Mouse (Mus musculus): ENCODE data around the gene Anp32e. TPM values are rescaled to one million over a fixed set of nuclear protein-coding genes. Genes with fewer than 3 reads are reported as not detected.

Gene Anp32e
- total RNA-seq (2014; fragmentation: Nextera tagmentation), result 94.7 and 114 TPM in 2 replicates
- 91.8 and 180 TPM in 2 replicates for total RNA-seq (2017)
- 210 and 405 TPM in 2 replicates for polyA plus RNA-seq (2012)

DNA sequence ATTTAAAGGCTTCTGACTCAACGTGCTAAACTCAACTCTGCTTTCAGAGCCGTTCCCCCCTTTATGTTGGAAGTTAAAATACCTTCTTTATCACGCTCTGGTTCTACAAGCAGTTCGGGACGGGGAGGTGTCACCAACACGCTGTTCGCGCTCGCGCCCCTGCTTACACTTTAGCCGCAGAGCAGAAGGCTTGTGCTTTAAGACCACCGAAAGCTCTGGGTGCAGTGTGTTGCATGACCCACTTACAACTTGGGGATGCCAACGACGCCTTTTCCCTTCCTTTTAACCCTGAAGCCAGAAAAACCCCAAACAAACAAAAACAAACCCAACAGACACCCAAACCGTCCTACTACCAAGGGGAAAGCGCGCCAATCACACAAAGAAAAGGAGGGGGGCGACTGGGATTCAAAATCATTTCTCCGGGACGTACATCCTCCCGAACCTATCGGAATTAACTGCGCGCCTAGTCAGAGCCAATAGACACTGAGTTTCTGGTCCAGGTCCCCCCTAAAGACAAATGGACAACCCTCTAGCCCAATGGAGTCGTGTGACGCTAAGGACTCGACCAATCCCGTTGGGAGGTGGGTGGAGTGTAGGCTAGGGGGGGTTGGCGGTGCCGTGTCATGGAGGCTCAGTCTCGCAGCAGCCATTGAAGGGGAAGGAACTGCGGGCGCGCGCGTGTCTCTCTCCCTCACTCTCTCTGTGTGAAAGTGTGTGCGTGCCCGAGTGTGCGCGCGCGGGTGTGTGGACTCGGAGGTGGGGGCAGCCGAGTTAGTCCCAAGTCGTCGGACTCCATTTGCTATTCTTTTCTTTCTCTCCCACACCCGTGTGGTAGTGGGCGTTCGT lies at the start of gene Anp32e:
Gene Anp32e, plus strand, starts transcription at position 589 of the 846 bp plus-strand sequence.
- Histone ChIP-seq H3K4me1 (ENCODE audit: insufficient read depth, low read depth, low read length) (peaks cover 39% of the 10 kb centered on the region), H3K9me3 (replicated peaks) (no peaks in the 10 kb centered on the region), H3K4me3 (ENCODE audit: low read depth, low read length) (peak within 1 kb of the TSS; percentile 90), H3K36me3 (replicated peaks) (peaks cover 20% of the 10 kb centered on the region), H3K27me3 (ENCODE audit: insufficient read depth, low read length) (no peaks in the 10 kb centered on the region)
- ATAC-seq (ENCODE audit: extremely low read depth, insufficient number of reproducible peaks, low FRiP score, poor library complexity, severe bottlenecking) (peak; percentile 100), DNase-seq (ENCODE audit: low spot score) (peak; percentile 99)
- TF ChIP-seq POLR2AphosphoS5 (IDR thresholded peaks at IDR 0.05; ENCODE audit: insufficient replicate concordance, low read depth, low read length) (no peak; the same call in 1 of the 2 replicates), GATA2 (IDR thresholded peaks at IDR 0.05; ENCODE audit: borderline replicate concordance, low read depth, low read length) (no peak), CTCF (IDR thresholded peaks at IDR 0.05; ENCODE audit: low read depth, low read length) (no peak), GATA1 (IDR thresholded peaks at IDR 0.05; ENCODE audit: borderline replicate concordance, low read length) (no peak), TAL1 (conservative IDR thresholded peaks at IDR 0.05; ENCODE audit: low read depth, low read length) (no peak)

DNA sequence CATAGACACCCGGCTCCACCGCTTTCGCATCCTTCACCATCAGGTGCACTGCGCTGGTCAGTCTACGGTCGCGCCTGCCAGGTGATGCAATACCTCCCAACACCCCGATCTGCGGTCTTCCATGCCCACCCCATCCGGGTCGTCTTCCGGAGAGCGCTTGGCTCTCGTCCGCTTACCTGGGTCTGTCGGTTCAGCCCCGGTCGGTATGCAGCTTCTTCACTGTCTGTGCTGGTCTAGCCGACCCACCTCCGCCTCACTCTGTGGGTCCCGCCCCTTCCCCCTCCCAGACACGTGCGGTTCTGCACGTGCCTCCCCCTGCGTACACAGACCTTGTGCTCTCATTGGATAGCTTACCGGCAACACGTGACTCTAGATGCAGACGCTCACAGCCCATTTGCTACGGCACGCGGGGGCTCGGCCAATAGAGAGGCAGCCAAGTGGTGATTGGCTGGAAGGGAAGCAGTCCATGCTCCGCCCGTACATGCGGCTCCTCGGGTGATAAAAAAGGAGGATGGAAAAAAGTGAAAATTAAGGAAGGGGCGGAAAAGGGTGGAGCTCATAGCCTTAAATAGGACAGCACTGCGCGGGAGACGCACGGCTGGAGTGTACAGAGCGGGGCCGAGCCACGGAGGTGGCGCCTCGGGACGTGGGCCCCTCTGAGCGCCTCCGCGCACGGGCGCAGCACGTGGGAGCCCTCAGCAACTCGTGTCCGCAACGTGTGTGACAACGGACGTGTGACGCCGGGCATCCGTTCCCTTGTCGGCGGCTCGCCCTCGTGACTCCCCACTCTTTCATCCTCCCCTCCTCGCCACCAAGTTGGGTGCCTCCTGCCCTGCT lies 46.8 kb upstream of the Anp32e start, which contains the start of gene Ciart:
Gene Ciart, minus strand, starts transcription at position 273 of the 837 bp plus-strand sequence.
- peaks cover 64% of the 10 kb centered on the region for H3K36me3 ChIP-seq (replicated peaks)

DNA sequence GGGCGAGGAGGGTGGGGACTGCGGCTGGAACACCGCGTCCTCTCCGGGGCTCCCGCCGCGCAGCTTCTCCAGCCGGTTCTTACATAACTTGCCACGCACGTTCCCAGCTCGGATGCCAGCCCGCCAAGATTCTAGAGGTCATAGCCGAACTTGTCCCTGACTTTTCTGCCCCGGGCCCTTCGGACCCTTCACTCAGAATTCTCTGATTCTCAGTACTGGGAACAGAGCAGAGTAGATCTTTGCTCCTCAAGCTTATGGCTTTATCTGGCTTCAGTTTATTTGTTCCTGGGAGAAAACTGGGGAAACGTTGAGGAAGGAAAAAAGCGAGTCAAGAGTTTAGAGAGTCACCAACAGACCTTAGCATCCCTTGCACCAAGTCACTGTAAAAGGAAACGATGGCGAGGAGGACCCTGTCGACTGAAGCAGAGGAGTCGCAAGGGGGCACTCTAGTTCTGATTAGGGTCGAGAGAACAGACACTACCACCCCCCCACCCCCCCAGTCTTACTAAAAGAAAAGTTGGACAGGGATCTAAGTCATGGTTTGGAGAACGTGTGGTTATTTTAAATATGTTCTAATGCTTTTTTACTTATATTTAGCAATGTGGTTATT lies 46.1 kb upstream of the Anp32e start:
- H3K27me3 ChIP-seq (ENCODE audit: insufficient read depth, low read length), result no peaks in the 10 kb centered on the region; the same call in 1 of the 2 replicates
- DNase-seq (ENCODE audit: low spot score) (no peak), ATAC-seq (ENCODE audit: extremely low read depth, insufficient number of reproducible peaks, low FRiP score, poor library complexity, severe bottlenecking) (no peak)
- H3K4me3 ChIP-seq (ENCODE audit: low read depth, low read length), result peak overlapping the region; percentile 30; the same call in 1 of the 2 replicates
- peaks cover 8% of the 10 kb centered on the region for H3K9me3 ChIP-seq (replicated peaks)
- peaks cover 13% of the 10 kb centered on the region for H3K4me1 ChIP-seq (ENCODE audit: insufficient read depth, low read depth, low read length)
- peaks cover 65% of the 10 kb centered on the region for H3K36me3 ChIP-seq (replicated peaks)
- TF ChIP-seq POLR2AphosphoS5 (IDR thresholded peaks at IDR 0.05; ENCODE audit: insufficient replicate concordance, low read depth, low read length) (no peak), TAL1 (conservative IDR thresholded peaks at IDR 0.05; ENCODE audit: low read depth, low read length) (no peak), GATA2 (IDR thresholded peaks at IDR 0.05; ENCODE audit: borderline replicate concordance, low read depth, low read length) (no peak), GATA1 (IDR thresholded peaks at IDR 0.05; ENCODE audit: borderline replicate concordance, low read length) (no peak), CTCF (IDR thresholded peaks at IDR 0.05; ENCODE audit: low read depth, low read length) (no peak)

More for the DNA sequence above, 46.8 kb upstream of the Anp32e start, which contains the start of gene Ciart:
- H3K4me3 ChIP-seq (ENCODE audit: low read depth, low read length), result peak within 1 kb of the TSS; percentile 30; the same call in 1 of the 2 replicates
- H3K9me3 ChIP-seq (replicated peaks), result peaks cover 8% of the 10 kb centered on the region
- DNase-seq (ENCODE audit: low spot score), result no peak
- no peak for ATAC-seq (ENCODE audit: extremely low read depth, insufficient number of reproducible peaks, low FRiP score, poor library complexity, severe bottlenecking)
- H3K4me1 ChIP-seq (ENCODE audit: insufficient read depth, low read depth, low read length), result peaks cover 13% of the 10 kb centered on the region
- TF ChIP-seq GATA2 (IDR thresholded peaks at IDR 0.05; ENCODE audit: borderline replicate concordance, low read depth, low read length) (no peak), POLR2AphosphoS5 (IDR thresholded peaks at IDR 0.05; ENCODE audit: insufficient replicate concordance, low read depth, low read length) (no peak), CTCF (IDR thresholded peaks at IDR 0.05; ENCODE audit: low read depth, low read length) (no peak)
- no peaks in the 10 kb centered on the region; the same call in 1 of the 2 replicates for H3K27me3 ChIP-seq (ENCODE audit: insufficient read depth, low read length)

GRCm38 (mm10) chr3:95884400-95884799 lies 44.6 kb upstream of the Anp32e start:
- Histone ChIP-seq H3K9me3 (replicated peaks) (peaks cover 8% of the 10 kb centered on the region), H3K27me3 (ENCODE audit: insufficient read depth, low read length) (no peaks in the 10 kb centered on the region; the same call in 1 of the 2 replicates), H3K36me3 (replicated peaks) (peaks cover 65% of the 10 kb centered on the region), H3K4me3 (ENCODE audit: low read depth, low read length) (no peak overlapping the region), H3K4me1 (ENCODE audit: insufficient read depth, low read depth, low read length) (peaks cover 10% of the 10 kb centered on the region)
- ATAC-seq (ENCODE audit: extremely low read depth, insufficient number of reproducible peaks, low FRiP score, poor library complexity, severe bottlenecking) (no peak), DNase-seq (ENCODE audit: low spot score) (no peak)
- TF ChIP-seq TAL1 (conservative IDR thresholded peaks at IDR 0.05; ENCODE audit: low read depth, low read length) (no peak), GATA1 (IDR thresholded peaks at IDR 0.05; ENCODE audit: borderline replicate concordance, low read length) (no peak), POLR2AphosphoS5 (IDR thresholded peaks at IDR 0.05; ENCODE audit: insufficient replicate concordance, low read depth, low read length) (no peak), GATA2 (IDR thresholded peaks at IDR 0.05; ENCODE audit: borderline replicate concordance, low read depth, low read length) (no peak), CTCF (IDR thresholded peaks at IDR 0.05; ENCODE audit: low read depth, low read length) (no peak)

- H3K4me3 ChIP-seq (ENCODE audit: low read depth, low read length), result no peak overlapping the region
- H3K9me3 ChIP-seq (replicated peaks), result peaks cover under 1% of the 10 kb centered on the region
- H3K27me3 ChIP-seq (ENCODE audit: insufficient read depth, low read length), result no peaks in the 10 kb centered on the region; the same call in 1 of the 2 replicates
- H3K36me3 ChIP-seq (replicated peaks), result peaks cover 48% of the 10 kb centered on the region
- ATAC-seq (ENCODE audit: extremely low read depth, insufficient number of reproducible peaks, low FRiP score, poor library complexity, severe bottlenecking) (no peak), DNase-seq (ENCODE audit: low spot score) (no peak)
- H3K4me1 ChIP-seq (ENCODE audit: insufficient read depth, low read depth, low read length), result peaks cover 19% of the 10 kb centered on the region
- TF ChIP-seq GATA2 (IDR thresholded peaks at IDR 0.05; ENCODE audit: borderline replicate concordance, low read depth, low read length) (no peak), GATA1 (IDR thresholded peaks at IDR 0.05; ENCODE audit: borderline replicate concordance, low read length) (no peak), TAL1 (conservative IDR thresholded peaks at IDR 0.05; ENCODE audit: low read depth, low read length) (no peak), POLR2AphosphoS5 (IDR thresholded peaks at IDR 0.05; ENCODE audit: insufficient replicate concordance, low read depth, low read length) (no peak)
Measured at GRCm38 (mm10) chr3:95887596-95887995, 41.5 kb upstream of the Anp32e start.
